Mouse (Mus musculus): ENCODE results near the gene Fcgbp. TPM values are rescaled to one million over a fixed set of nuclear protein-coding genes. Genes with fewer than 3 reads are reported as not detected.

Fcgbp gene
- not detected for polyA plus RNA-seq (2012; fragmentation: generic; extraction: Trizol)

GRCm38 (mm10) chr7:28070531-28071298 lies at the start of gene Fcgbp:
Fcgbp (plus strand) TSS chr7:28071236.
- Histone ChIP-seq H3K4me3 (no peak within 1 kb of the TSS), H3K4me2 (ENCODE audit: low read depth) (no peak within 1 kb of the TSS), H3K79me2 (ENCODE audit: control insufficient read depth, insufficient read depth) (no peaks in the 10 kb centered on the region), H3ac (ENCODE audit: control insufficient read depth, insufficient read length) (no peak within 1 kb of the TSS), H3K27me3 (ENCODE audit: control insufficient read depth, insufficient read depth, insufficient read length) (peaks cover 32% of the 10 kb centered on the region), H3K36me3 (ENCODE audit: control insufficient read depth, insufficient read depth) (no peaks in the 10 kb centered on the region)
- TF ChIP-seq TCF3 (IDR thresholded peaks at IDR 0.05; ENCODE audit: insufficient read length, low read depth) = no peak
- TF ChIP-seq MYOD1 (IDR thresholded peaks at IDR 0.05; ENCODE audit: control insufficient read depth in 1 of 3, insufficient read length in 2 of 3, low read depth in 2 of 3) = no peak
- TF ChIP-seq REST (IDR thresholded peaks at IDR 0.05; ENCODE audit: insufficient read depth, insufficient read length) = no peak
- TF ChIP-seq MYOG (IDR thresholded peaks at IDR 0.05; ENCODE audit: control insufficient read depth in 1 of 3, insufficient read depth in 1 of 3, insufficient read length in 2 of 3, low read depth in 2 of 3) = no peak
- TF ChIP-seq POLR2AphosphoS2 (IDR thresholded peaks at IDR 0.05; ENCODE audit: insufficient read length, low read depth) = no peak
- no peak for TF ChIP-seq E2F4 (IDR thresholded peaks at IDR 0.05; ENCODE audit: insufficient read depth)
- no peak for TF ChIP-seq TCF12 (IDR thresholded peaks at IDR 0.05; ENCODE audit: insufficient read depth, poor library complexity, severe bottlenecking)
- no peak for TF ChIP-seq MAX (IDR thresholded peaks at IDR 0.05; ENCODE audit: low read depth)
- no peak for TF ChIP-seq USF1 (IDR thresholded peaks at IDR 0.05; ENCODE audit: low read depth)
- TF ChIP-seq CEBPB (IDR thresholded peaks at IDR 0.05; ENCODE audit: insufficient read depth, poor library complexity, severe bottlenecking) = no peak
- TF ChIP-seq POLR2A (IDR thresholded peaks at IDR 0.05; ENCODE audit: insufficient read length, low read depth) = no peak
- no peak for TF ChIP-seq SRF (IDR thresholded peaks at IDR 0.05; ENCODE audit: control insufficient read depth, insufficient read length, low read depth)

GRCm38 (mm10) chr7:28044524-28044923 lies 26.5 kb upstream of the Fcgbp start:
- H3K79me2 ChIP-seq (ENCODE audit: control insufficient read depth, insufficient read depth) = peaks cover 15% of the 10 kb centered on the region
- no peaks in the 10 kb centered on the region for H3K27me3 ChIP-seq (ENCODE audit: control insufficient read depth, insufficient read depth, insufficient read length)
- peaks cover 28% of the 10 kb centered on the region for H3K36me3 ChIP-seq (ENCODE audit: control insufficient read depth, insufficient read depth)
- TF ChIP-seq USF1 (IDR thresholded peaks at IDR 0.05; ENCODE audit: low read depth) = no peak
- TF ChIP-seq TCF3 (IDR thresholded peaks at IDR 0.05; ENCODE audit: insufficient read length, low read depth) = no peak
- TF ChIP-seq CEBPB (IDR thresholded peaks at IDR 0.05; ENCODE audit: insufficient read depth, poor library complexity, severe bottlenecking) = no peak
- TF ChIP-seq MYOG (IDR thresholded peaks at IDR 0.05; ENCODE audit: control insufficient read depth in 1 of 3, insufficient read depth in 1 of 3, insufficient read length in 2 of 3, low read depth in 2 of 3) = no peak
- TF ChIP-seq SRF (IDR thresholded peaks at IDR 0.05; ENCODE audit: control insufficient read depth, insufficient read length, low read depth) = no peak
- TF ChIP-seq REST (IDR thresholded peaks at IDR 0.05; ENCODE audit: insufficient read depth, insufficient read length) = no peak
- no peak for TF ChIP-seq POLR2A (IDR thresholded peaks at IDR 0.05; ENCODE audit: insufficient read length, low read depth)
- no peak for TF ChIP-seq POLR2AphosphoS2 (IDR thresholded peaks at IDR 0.05; ENCODE audit: insufficient read length, low read depth)
- TF ChIP-seq MAX (IDR thresholded peaks at IDR 0.05; ENCODE audit: low read depth) = no peak
- no peak overlapping the region for H3K4me2 ChIP-seq (ENCODE audit: low read depth)
- H3K4me3 ChIP-seq = no peak overlapping the region
- no peak overlapping the region for H3ac ChIP-seq (ENCODE audit: control insufficient read depth, insufficient read length)

GRCm38 (mm10) chr7:28049476-28050409 lies 21.3 kb upstream of the Fcgbp start, which contains the start of gene Psmc4:
Psmc4 (minus strand) TSS chr7:28050101.
- Histone ChIP-seq H3K4me2 (ENCODE audit: low read depth) (peak within 1 kb of the TSS; percentile 87), H3ac (ENCODE audit: control insufficient read depth, insufficient read length) (peak within 1 kb of the TSS; percentile 25), H3K79me2 (ENCODE audit: control insufficient read depth, insufficient read depth) (peaks cover 19% of the 10 kb centered on the region), H3K36me3 (ENCODE audit: control insufficient read depth, insufficient read depth) (peaks cover 24% of the 10 kb centered on the region), H3K27me3 (ENCODE audit: control insufficient read depth, insufficient read depth, insufficient read length) (peaks cover 3% of the 10 kb centered on the region), H3K4me3 (peak within 1 kb of the TSS; percentile 93)
- TF ChIP-seq E2F4 (IDR thresholded peaks at IDR 0.05; ENCODE audit: insufficient read depth) (peak; percentile 54), MYOG (IDR thresholded peaks at IDR 0.05; ENCODE audit: control insufficient read depth in 1 of 3, insufficient read depth in 1 of 3, insufficient read length in 2 of 3, low read depth in 2 of 3) (no peak), MYOD1 (IDR thresholded peaks at IDR 0.05; ENCODE audit: control insufficient read depth in 1 of 3, insufficient read length in 2 of 3, low read depth in 2 of 3) (no peak), REST (IDR thresholded peaks at IDR 0.05; ENCODE audit: insufficient read depth, insufficient read length) (no peak), USF1 (IDR thresholded peaks at IDR 0.05; ENCODE audit: low read depth) (no peak), POLR2A (IDR thresholded peaks at IDR 0.05; ENCODE audit: insufficient read length, low read depth) (peak; percentile 71), TCF12 (IDR thresholded peaks at IDR 0.05; ENCODE audit: insufficient read depth, poor library complexity, severe bottlenecking) (no peak), MAX (IDR thresholded peaks at IDR 0.05; ENCODE audit: low read depth) (no peak)

GRCm38 (mm10) chr7:28050584-28050983 lies 20.5 kb upstream of the Fcgbp start:
- no peak overlapping the region for H3ac ChIP-seq (ENCODE audit: control insufficient read depth, insufficient read length)
- peak overlapping the region; percentile 93 for H3K4me3 ChIP-seq
- H3K79me2 ChIP-seq (ENCODE audit: control insufficient read depth, insufficient read depth) = peaks cover 19% of the 10 kb centered on the region
- peaks cover 11% of the 10 kb centered on the region for H3K27me3 ChIP-seq (ENCODE audit: control insufficient read depth, insufficient read depth, insufficient read length)
- peaks cover 19% of the 10 kb centered on the region for H3K36me3 ChIP-seq (ENCODE audit: control insufficient read depth, insufficient read depth)
- TF ChIP-seq TCF12 (IDR thresholded peaks at IDR 0.05; ENCODE audit: insufficient read depth, poor library complexity, severe bottlenecking) = no peak
- TF ChIP-seq SRF (IDR thresholded peaks at IDR 0.05; ENCODE audit: control insufficient read depth, insufficient read length, low read depth) = no peak
- TF ChIP-seq CEBPB (IDR thresholded peaks at IDR 0.05; ENCODE audit: insufficient read depth, poor library complexity, severe bottlenecking) = no peak
- no peak for TF ChIP-seq MYOG (IDR thresholded peaks at IDR 0.05; ENCODE audit: control insufficient read depth in 1 of 3, insufficient read depth in 1 of 3, insufficient read length in 2 of 3, low read depth in 2 of 3)
- no peak for TF ChIP-seq REST (IDR thresholded peaks at IDR 0.05; ENCODE audit: insufficient read depth, insufficient read length)
- TF ChIP-seq MAX (IDR thresholded peaks at IDR 0.05; ENCODE audit: low read depth) = no peak
- no peak for TF ChIP-seq USF1 (IDR thresholded peaks at IDR 0.05; ENCODE audit: low read depth)
- no peak for TF ChIP-seq POLR2AphosphoS2 (IDR thresholded peaks at IDR 0.05; ENCODE audit: insufficient read length, low read depth)
- TF ChIP-seq MYOD1 (IDR thresholded peaks at IDR 0.05; ENCODE audit: control insufficient read depth in 1 of 3, insufficient read length in 2 of 3, low read depth in 2 of 3) = no peak
- no peak for TF ChIP-seq POLR2A (IDR thresholded peaks at IDR 0.05; ENCODE audit: insufficient read length, low read depth)
- no peak for TF ChIP-seq E2F4 (IDR thresholded peaks at IDR 0.05; ENCODE audit: insufficient read depth)
- no peak for TF ChIP-seq TCF3 (IDR thresholded peaks at IDR 0.05; ENCODE audit: insufficient read length, low read depth)
- H3K4me2 ChIP-seq (ENCODE audit: low read depth) = peak overlapping the region; percentile 36
